Mouse (Mus musculus) monocyte, adult 59 days (primary cell): Measurements from ENCODE around the gene Cyp2f2. TPM values are rescaled to one million over a fixed set of nuclear protein-coding genes. Genes with fewer than 3 reads are reported as not detected.

ENCODE experiments used
- total RNA-seq, 2 experiments: library from RNA; stranded (reverse); gene quantifications; one replicate each; pipeline ENCODE4 v1.2.4; 2023

The Cyp2f2 gene
- total RNA-seq = under 1 TPM in 1 of 2 experiments, not detected in 1; 0.27 TPM

DNA sequence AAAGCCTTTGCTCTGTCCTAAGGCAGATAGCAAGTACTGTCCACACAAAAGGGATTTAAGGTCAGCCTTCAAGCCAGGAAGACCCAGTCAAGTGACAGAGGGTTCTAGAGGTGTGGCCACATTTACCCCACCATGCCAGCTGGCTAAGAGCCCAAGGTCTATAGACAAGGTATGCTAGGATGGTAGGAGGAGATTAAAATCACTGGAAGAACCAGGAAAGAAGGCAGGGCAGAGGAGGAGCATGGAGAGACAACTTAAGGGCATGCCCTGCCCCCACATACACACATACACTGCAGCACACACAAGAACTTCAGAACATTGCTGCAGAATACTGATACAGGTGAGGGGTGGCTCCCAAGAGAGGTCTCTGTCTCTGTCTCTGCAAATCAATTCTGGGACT is at the start of gene Cyp2f2:
Gene Cyp2f2, plus strand, starts transcription at position 234 of the 400 bp plus-strand sequence.

DNA sequence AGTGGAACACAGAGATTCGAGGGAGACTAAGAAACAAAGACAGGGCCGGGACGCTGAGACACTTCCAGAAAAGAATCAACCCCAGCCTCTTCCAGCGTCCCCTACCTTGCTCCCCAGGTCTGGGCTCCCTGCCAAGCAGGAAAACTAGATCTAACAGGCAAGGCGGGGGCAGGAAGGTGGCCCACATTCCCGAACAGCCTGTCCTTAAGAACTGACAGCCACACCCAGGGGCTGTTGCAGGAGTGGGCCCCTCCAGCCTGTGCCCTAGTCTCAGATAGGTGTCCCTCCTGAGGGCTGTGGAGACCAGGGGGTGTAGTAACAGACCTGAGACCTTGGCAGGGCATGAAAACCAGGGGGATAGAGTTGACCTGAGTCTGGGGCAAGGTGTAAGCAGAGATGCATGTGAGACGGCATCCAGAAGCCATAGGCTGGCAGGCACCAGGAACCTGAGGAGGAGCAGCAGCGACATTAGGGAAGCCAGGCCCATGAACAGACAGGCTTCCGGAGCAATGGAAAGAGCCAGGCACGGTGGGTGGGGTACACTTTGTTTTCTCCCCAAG is 33.6 kb downstream of the Cyp2f2 start, which contains the start of gene Cyp2t4:
Gene Cyp2t4, plus strand, starts transcription at position 510 of the 560 bp plus-strand sequence.

DNA sequence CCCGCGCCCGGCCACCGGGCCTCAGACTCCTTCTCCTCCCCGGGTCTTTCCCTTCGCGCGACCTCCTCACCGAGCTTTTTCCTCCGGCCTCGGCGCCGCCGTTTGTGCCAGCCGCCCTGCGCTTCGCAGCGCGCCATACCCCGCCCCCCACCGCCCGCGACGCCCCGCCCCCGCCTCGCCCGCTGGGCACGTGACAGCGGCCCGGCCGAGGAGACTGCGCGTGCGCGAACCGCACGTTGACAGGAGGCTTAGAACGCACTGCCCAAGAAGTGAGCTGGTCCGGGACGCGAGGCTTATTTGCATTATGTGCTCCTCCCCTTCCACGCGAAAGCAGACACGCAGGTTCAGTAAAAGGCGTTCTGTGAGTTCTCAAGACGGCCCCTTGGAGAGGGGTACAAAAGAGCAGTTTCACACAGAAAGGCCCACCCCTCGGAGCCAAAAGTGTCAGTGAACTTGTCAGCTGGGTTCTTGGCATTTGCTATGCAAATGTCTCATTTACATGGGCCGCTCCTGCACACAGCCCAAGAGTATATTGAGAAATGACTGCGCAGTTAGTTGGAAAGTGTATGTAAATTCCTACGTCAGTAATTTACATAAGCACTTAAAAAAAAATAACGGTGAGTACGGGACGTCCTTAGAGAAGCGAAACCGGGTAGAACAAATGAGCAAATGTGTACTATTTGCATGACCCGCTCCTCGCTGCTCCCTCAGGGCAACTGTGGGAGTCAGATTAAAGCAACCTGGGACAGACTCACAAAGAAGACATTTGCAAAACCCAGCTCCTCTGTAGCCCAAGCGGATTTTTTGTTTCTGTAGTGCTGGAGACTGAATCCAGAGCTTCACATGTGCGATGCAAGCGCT is 47.1 kb downstream of the Cyp2f2 start, which contains the start of gene Egln2:
Gene Egln2, minus strand, starts transcription at position 189 of the 861 bp plus-strand sequence.

DNA sequence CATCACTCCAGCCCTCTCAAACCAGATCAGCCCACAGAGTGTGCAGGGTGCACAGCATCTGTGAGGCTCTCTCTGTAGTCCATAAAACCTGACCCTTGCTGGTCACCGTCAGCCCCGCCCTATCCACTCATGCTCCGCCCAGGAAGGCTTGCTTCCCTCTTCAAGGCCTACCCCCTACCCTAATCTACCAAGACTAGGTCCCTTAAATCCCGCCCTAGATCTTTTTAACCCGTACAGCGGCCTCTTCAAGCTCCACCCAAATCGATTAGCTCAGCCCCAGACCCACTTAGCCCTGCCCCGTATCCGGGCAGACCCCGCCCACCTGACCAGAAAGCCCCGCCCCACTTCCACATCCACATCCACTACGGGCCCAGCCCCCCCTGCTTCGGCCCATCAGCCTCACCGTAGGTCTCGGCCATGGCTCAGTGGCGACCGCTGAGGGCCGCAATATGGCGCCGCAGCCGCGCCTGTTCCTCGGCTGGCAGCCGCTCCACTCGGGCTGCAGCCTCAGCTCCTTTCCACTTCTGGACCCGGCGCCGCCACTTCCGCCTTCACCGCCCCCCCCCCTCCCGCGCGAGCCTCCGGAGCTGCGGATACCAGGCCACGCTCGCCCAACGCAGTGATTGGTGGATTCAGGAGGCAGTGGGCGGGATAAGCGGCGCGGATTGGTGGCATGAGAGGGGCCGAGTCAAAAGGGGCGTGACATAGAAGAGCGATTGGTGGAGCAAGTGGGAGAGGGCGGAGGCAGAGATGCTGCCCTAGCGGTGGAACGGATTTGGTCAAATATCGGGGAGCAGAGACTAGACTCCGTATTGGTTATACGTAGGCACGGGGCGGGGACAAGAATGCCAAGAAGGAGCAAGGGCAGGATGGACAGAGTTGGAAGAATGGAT is 58.9 kb downstream of the Cyp2f2 start, which contains the start of gene Rab4b:
Gene Rab4b, minus strand, starts transcription at position 573 of the 893 bp plus-strand sequence.

DNA sequence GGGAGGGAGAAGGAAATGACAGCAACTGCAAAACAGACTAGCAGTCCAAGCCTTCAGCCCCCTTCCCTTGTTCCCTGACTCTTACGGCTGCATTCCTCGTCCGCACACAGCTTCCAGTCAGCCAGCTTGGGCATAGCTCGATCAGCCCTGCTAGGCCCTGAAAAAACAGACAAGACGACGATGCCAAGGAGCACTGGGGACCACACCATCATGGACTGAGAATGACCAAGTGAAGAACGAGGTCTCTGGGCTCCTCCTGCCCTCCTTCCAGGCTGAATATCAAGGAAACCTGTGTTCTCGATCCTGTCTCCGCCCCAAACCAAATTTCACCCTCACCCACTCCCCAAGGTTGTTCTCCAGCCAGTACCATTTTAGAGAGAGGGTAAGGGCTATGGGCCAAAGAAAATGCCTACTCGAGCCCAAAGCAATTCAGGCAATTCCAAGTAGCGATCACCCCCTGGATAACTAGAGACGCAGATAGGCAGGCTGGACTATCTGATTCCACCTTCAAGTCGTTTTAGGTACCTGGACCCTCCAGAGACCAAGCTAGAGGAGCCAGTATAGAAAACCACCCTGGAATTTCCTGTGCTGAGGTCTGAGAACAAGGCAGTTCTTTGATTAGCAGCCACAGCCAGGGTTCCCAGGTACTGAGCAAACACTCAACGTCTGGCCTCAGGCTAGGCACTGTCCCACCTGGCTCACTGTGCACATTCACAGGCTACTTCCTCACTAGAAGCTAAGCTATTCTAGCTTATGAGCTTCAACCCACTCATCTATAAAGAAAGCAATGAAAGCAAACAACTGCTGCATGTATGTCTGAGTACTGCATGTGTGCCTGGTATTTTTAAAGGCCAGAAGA is 61.4 kb downstream of the Cyp2f2 start, which contains the start of the genes Gm21983 and Mia:
Gene Gm21983, minus strand, starts transcription at position 250 of the 859 bp plus-strand sequence.
Gene Mia, minus strand, starts transcription at position 321 of the 859 bp plus-strand sequence.

Other genes starting within 250 kb of the Cyp2f2 start
- gene Cyp2a22, start 180.5 kb upstream of the Cyp2f2 start, total RNA-seq = not detected
- gene Cyp2a12, start 90.8 kb upstream of the Cyp2f2 start, total RNA-seq = not detected
- not detected for gene Cyp2t4, start 33.8 kb downstream of the Cyp2f2 start, total RNA-seq
- gene Egln2, start 46.9 kb downstream of the Cyp2f2 start, total RNA-seq = 10 to 100 TPM; 66.9 to 70.2 TPM
- 10 to 100 TPM; 83.6 to 86.1 TPM for gene Rab4b, start 59.0 kb downstream of the Cyp2f2 start, total RNA-seq
- gene Gm21983, start 61.2 kb downstream of the Cyp2f2 start, total RNA-seq = not detected
- not detected for gene Mia, start 61.2 kb downstream of the Cyp2f2 start, total RNA-seq
- 10 to 100 TPM; 10.6 to 11.1 TPM for gene BC024978, start 75.9 kb downstream of the Cyp2f2 start, total RNA-seq
- gene Snrpa, start 76.4 kb downstream of the Cyp2f2 start, total RNA-seq = 10 to 100 TPM; 66.3 to 74.6 TPM
- 10 to 100 TPM; 19.3 to 20.9 TPM for gene Itpkc, start 108.8 kb downstream of the Cyp2f2 start, total RNA-seq
- gene Coq8b, start 113.1 kb downstream of the Cyp2f2 start, total RNA-seq = 10 to 100 TPM; 25.1 to 27.0 TPM
- 1 to 10 TPM; 3.7 to 5.2 TPM for gene Numbl, start 138.5 kb downstream of the Cyp2f2 start, total RNA-seq
- gene Ltbp4, start 217.8 kb downstream of the Cyp2f2 start, total RNA-seq = 1 to 10 TPM; 1.6 to 1.9 TPM
- gene Shkbp1, start 236.1 kb downstream of the Cyp2f2 start, total RNA-seq = 10 to 100 TPM; 83.7 to 87.8 TPM
- gene Gm20479, start 237.5 kb downstream of the Cyp2f2 start, total RNA-seq = 1 to 10 TPM; 2.3 to 4.4 TPM